Mouse (Mus musculus) lung, postnatal 10 days (tissue): ENCODE measurements around the gene Steap2.

Experiments
- DNase-seq: peaks from one replicate; pipeline ENCODE4 v3.0.0; 2021

Gene Steap2

DNA sequence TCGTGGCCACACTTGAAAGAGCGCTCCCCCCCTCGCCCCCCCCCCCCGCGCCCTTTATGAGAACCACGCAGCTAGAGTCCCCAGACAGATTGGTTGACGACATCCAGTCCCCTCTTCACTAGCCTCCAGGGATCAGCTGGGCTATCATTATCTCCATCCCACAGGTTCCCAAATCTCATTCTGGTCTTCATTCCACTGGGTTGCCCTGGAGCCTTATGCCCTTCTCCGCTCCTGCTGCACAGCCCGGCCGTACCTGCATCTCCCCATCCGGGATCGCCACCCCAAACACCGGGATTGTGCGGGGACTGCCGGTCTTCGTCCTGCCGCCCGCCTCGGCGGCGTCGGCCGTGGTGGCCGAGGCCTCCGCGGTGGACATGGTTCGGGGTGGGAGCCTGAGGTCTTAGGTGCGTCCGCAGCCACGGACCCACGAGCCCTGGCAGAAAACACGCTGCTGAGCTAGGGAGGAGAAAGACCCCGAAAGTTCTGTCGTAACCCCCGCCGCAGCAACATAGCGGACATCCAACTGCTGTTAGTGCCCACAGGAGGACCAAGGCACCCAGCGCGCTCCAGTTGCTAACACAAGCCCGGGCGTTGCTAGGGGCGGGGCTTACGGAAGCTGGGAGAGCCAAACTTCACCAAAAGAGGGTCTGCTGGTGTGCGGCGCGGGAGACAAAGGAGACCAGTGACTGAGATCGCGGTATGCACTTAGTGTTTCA, 30.6 kb downstream of the Steap2 start, which contains the start of gene Cfap69:
TSS of gene Cfap69 (minus strand) at position 585 of the 716 bp plus-strand sequence.
- peak; percentile 85 for DNase-seq

GRCm38 (mm10) chr5:5663057-5663456, 31.3 kb downstream of the Steap2 start:
- no peak for DNase-seq

DNA sequence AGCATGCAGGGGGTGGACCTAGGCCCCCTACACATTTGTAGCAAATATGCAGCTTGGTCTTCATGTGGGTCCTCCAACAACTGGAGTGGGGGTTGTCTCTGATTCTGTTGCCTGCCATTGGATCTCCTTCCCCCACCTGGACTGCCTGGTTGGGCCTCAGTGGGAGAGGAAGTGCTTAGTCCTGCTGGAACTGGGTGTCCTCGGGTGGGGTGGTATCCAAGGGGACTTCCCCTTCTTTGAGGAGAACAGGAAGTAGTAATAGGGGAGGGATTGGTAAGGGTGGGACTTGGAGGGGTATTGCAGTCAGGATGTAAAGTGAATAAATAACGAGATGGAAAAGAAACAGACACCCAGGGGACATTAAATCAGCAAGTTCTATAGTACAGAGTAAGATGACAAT, 35.7 kb downstream of the Steap2 start:
- no peak for DNase-seq

GRCm38 (mm10) chr5:5657932-5658331, 36.4 kb downstream of the Steap2 start:
- DNase-seq, result no peak

DNA sequence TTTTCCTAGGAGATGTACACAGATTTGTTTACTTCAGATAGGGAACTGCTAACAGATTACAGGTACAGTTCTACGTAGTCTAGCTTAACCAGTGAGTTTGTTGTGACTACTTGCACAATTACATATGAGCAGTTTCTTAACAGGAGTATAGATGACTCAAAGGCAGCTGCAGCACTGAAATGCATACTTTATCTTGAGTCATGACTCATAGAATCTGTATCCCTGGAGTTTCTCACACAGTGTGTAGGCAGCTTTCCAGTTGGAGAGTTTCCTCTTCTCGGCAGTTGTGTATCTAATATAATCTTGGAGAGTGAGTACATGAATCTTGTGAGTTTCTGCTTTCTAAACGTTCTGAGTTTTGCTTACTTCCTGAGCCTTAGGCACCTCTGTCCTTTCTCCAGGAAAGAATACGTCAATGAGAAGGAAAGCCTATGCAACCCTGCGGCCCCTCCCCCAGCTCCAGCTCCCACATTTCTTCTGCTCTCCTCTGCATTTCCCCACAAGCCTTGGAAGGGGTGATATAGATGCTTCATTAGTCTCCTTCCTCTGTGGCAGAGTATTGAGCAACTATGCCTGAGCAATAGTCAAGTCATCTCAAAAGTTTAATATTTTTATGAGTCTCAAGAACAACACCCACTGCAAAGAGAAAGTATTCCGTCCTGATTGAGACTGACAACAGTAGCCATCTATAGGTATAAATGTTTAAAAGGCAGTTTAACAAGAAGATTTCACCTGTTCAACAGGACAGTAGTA, 45.4 kb downstream of the Steap2 start:
- DNase-seq, result no peak

DNA sequence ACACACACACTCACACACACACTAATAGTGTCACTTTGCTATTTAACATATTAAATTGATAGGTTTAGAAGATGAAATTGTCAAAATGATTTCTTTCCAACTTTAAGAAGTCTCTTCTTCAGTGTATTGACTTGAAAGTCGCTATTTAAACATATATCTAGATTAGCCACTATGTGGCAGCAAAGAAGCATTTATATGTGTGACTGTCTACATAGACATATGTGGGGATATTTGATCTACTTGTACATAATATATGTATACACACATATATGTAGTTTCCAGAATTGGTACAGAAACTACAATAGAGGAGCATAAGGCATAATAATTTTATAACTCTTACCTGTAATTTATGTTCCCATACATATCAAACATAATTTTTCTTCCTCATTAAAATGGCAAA, 48.2 kb downstream of the Steap2 start:
- DNase-seq, result no peak

GRCm38 (mm10) chr5:5638496-5638895, 55.9 kb downstream of the Steap2 start:
- DNase-seq, result no peak

DNA sequence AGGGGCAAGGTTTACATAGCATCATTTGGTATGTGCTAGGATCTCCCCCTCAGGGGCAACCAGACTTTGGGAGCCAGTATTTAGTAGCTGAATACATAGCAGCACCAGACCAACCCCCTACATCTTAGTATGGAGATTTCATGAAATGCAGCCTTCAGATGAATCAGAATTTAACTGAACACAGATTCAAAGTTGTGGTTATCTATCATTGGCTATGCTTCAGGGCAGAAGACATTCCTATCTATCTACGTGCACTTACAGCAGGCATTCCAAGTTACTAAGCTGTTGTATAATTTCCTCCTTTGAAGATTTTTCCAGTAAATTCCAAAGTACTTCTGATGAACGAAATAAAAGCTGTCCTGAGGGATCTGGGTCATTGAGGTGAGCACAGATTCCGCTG, 68.9 kb downstream of the Steap2 start:
- no peak for DNase-seq

- no peak for DNase-seq
Observed at GRCm38 (mm10) chr5:5618329-5618728, 76.0 kb downstream of the Steap2 start.
